Mouse (Mus musculus): ENCODE measurements around the gene Lin52. TPM values are rescaled to one million over a fixed set of nuclear protein-coding genes. Genes with fewer than 3 reads are reported as not detected.

Gene Lin52
- total and polyA plus RNA-seq, 2 experiments from 2014 or later = 22.8 to 67.8 TPM

- 41% methylated on average over 8 of the region's 8 CpGs for WGBS
- H3K27ac ChIP-seq (ENCODE audit: low read depth, low read length) = no peak overlapping the region
- H3K9ac ChIP-seq (replicated peaks; ENCODE audit: low read length, poor library complexity, severe bottlenecking) = no peak overlapping the region
- H3K4me3 ChIP-seq (ENCODE audit: low read depth, low read length) = no peak overlapping the region
- no peak for TF ChIP-seq CTCF (IDR thresholded peaks at IDR 0.05)
- H3K4me1 ChIP-seq (ENCODE audit: insufficient read depth, low read length) = no peaks in the 10 kb centered on the region
- no peak overlapping the region for H3K4me2 ChIP-seq (ENCODE audit: low read depth, low read length, poor library complexity, severe bottlenecking)
- H3K9me3 ChIP-seq (ENCODE audit: low read length) = no peaks in the 10 kb centered on the region
- DNase-seq (ENCODE audit: low spot score) (no peak), ATAC-seq (ENCODE audit: low FRiP score) (no peak)
- no peaks in the 10 kb centered on the region for H3K36me3 ChIP-seq (ENCODE audit: insufficient read depth, low read length)
- no peaks in the 10 kb centered on the region for H3K27me3 ChIP-seq (ENCODE audit: insufficient read depth, low read length)
Observed at GRCm38 (mm10) chr12:84548251-84548650, 97.0 kb downstream of the Lin52 start.

DNA sequence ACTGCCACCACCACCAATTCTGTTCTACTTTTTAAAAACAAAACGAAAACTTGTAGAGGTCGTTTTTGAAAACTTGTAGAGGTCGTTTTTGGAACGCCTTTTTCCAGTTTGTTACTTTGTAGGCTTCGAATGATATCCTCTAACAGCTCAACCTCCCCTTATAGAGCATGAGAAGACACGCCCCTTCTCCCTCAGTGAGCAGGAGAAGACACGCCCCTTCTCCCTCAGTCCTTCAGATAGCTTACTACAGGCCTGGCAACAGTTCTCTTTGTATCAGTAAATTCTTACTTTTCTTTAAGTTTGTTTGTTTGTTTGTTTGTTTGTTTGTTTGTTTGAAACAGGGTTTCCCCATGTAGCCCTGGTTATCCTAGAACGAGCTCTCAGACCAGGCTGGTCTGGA lies 104.0 kb downstream of the Lin52 start:
- Histone ChIP-seq H3K4me3 (ENCODE audit: low read depth, low read length) (no peak overlapping the region), H3K36me3 (ENCODE audit: insufficient read depth, low read length) (no peaks in the 10 kb centered on the region), H3K27me3 (ENCODE audit: insufficient read depth, low read length) (no peaks in the 10 kb centered on the region), H3K9ac (replicated peaks; ENCODE audit: low read length, poor library complexity, severe bottlenecking) (no peak overlapping the region), H3K4me1 (ENCODE audit: insufficient read depth, low read length) (no peaks in the 10 kb centered on the region), H3K27ac (ENCODE audit: low read depth, low read length) (no peak overlapping the region), H3K9me3 (ENCODE audit: low read length) (no peaks in the 10 kb centered on the region), H3K4me2 (ENCODE audit: low read depth, low read length, poor library complexity, severe bottlenecking) (no peak overlapping the region)
- no peak for TF ChIP-seq CTCF (IDR thresholded peaks at IDR 0.05)
- 69% methylated on average over 8 of the region's 8 CpGs for WGBS
- ATAC-seq (ENCODE audit: low FRiP score) = no peak
- DNase-seq (ENCODE audit: low spot score) = no peak

GRCm38 (mm10) chr12:84562558-84562957 lies 111.3 kb downstream of the Lin52 start:
- H3K4me2 ChIP-seq (ENCODE audit: low read depth, low read length, poor library complexity, severe bottlenecking) = no peak overlapping the region
- 52% methylated on average over 4 of the region's 4 CpGs for WGBS

GRCm38 (mm10) chr12:84567576-84567975 lies 116.4 kb downstream of the Lin52 start:
- Histone ChIP-seq H3K27me3 (ENCODE audit: insufficient read depth, low read length) (peaks cover 32% of the 10 kb centered on the region), H3K4me2 (ENCODE audit: low read depth, low read length, poor library complexity, severe bottlenecking) (no peak overlapping the region), H3K9me3 (ENCODE audit: low read length) (no peaks in the 10 kb centered on the region), H3K4me1 (ENCODE audit: insufficient read depth, low read length) (no peaks in the 10 kb centered on the region), H3K9ac (replicated peaks; ENCODE audit: low read length, poor library complexity, severe bottlenecking) (no peak overlapping the region), H3K4me3 (ENCODE audit: low read depth, low read length) (no peak overlapping the region), H3K36me3 (ENCODE audit: insufficient read depth, low read length) (no peaks in the 10 kb centered on the region), H3K27ac (ENCODE audit: low read depth, low read length) (no peak overlapping the region)
- WGBS = 86% methylated on average over 6 of the region's 6 CpGs
- no peak for TF ChIP-seq CTCF (IDR thresholded peaks at IDR 0.05)
- DNase-seq (ENCODE audit: low spot score) (no peak), ATAC-seq (ENCODE audit: low FRiP score) (no peak)

More at GRCm38 (mm10) chr12:84562558-84562957, 111.3 kb downstream of the Lin52 start:
- Histone ChIP-seq H3K36me3 (ENCODE audit: insufficient read depth, low read length) (no peaks in the 10 kb centered on the region), H3K9ac (replicated peaks; ENCODE audit: low read length, poor library complexity, severe bottlenecking) (no peak overlapping the region), H3K4me1 (ENCODE audit: insufficient read depth, low read length) (no peaks in the 10 kb centered on the region), H3K4me3 (ENCODE audit: low read depth, low read length) (no peak overlapping the region), H3K27ac (ENCODE audit: low read depth, low read length) (no peak overlapping the region), H3K27me3 (ENCODE audit: insufficient read depth, low read length) (peaks cover 4% of the 10 kb centered on the region), H3K9me3 (ENCODE audit: low read length) (no peaks in the 10 kb centered on the region)
- no peak for DNase-seq (ENCODE audit: low spot score)
- no peak for ATAC-seq (ENCODE audit: low FRiP score)
- TF ChIP-seq CTCF (IDR thresholded peaks at IDR 0.05) = peak; percentile 44

DNA sequence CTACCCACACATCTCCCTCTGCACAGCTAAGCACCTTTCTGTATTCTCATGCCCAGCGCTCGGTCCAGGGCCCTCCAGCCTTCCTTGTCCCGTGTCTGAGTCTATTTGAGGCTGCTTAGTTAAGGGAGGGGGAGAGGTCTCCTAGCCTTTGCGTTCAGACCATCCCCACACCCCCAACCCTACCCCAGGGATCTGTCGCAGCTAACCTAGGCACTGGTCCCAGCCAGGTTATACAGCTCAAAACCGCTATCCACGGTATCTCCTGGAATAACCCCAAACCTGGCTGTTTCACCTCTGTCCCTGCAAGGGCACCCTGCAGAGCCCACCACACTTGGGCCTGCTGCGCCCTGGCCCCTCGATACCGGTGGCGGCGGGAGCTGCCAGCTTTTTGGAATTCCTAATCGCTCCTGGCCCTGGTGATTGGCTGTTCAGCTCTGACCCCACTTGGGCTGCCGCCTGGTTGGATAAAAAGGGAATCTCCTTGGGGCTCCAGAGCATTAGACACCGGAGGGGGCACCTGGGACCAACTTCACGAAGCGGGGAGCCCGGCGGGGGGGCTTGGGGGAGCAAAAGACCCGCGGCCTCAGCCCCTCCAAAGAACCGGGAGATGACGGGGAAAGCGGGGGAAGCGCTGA lies 118.2 kb downstream of the Lin52 start, which contains the start of gene Vsx2:
Gene Vsx2, plus strand, starts transcription at position 427 of the 635 bp plus-strand sequence.
- Histone ChIP-seq H3K9ac (replicated peaks; ENCODE audit: low read length, poor library complexity, severe bottlenecking) (no peak within 1 kb of the TSS), H3K9me3 (ENCODE audit: low read length) (no peaks in the 10 kb centered on the region), H3K4me2 (ENCODE audit: low read depth, low read length, poor library complexity, severe bottlenecking) (no peak within 1 kb of the TSS; the same call in 1 of the 2 replicates), H3K27ac (ENCODE audit: low read depth, low read length) (no peak within 1 kb of the TSS), H3K36me3 (ENCODE audit: insufficient read depth, low read length) (no peaks in the 10 kb centered on the region), H3K4me3 (ENCODE audit: low read depth, low read length) (0 out of 2 replicates have a peak within 1 kb of the TSS, but pooled peaks have one; percentile 1), H3K4me1 (ENCODE audit: insufficient read depth, low read length) (no peaks in the 10 kb centered on the region), H3K27me3 (ENCODE audit: insufficient read depth, low read length) (peaks cover 45% of the 10 kb centered on the region)
- WGBS = 1% methylated on average over 24 of the region's 25 CpGs
- no peak for ATAC-seq (ENCODE audit: low FRiP score)
- TF ChIP-seq CTCF (IDR thresholded peaks at IDR 0.05) = no peak
- no peak for DNase-seq (ENCODE audit: low spot score)

DNA sequence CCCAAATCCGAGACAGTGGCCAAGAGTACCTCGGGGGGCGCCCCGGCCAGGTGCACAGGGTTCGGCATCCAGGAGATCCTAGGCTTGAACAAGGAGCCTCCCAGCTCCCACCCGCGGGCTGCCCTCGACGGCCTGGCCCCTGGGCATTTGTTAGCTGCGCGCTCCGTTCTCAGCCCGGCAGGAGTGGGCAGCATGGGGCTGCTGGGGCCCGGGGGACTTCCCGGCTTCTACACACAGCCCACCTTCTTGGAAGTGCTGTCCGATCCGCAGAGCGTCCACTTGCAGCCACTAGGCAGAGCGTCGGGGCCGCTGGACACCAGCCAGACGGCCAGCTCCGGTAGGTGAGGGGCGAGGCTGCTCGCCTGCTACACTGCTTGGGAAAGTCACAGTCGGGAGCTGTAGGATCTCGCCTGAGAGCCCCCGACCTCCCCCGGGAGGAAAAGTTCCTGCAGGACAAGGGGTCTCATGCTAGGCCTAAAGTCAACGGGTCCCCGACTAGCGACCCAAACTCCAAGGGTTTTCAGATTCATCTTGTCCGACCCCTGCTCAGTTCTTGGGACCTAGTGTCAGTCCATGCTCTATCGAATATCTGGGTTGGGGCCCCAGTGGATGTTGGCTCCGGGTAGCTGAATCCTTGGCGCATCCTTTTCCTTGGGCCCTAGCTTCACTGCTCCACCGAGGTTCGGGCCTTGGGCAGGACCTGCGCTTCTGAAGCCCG lies 118.9 kb downstream of the Lin52 start:
- no peak overlapping the region for H3K27ac ChIP-seq (ENCODE audit: low read depth, low read length)
- no peaks in the 10 kb centered on the region for H3K4me1 ChIP-seq (ENCODE audit: insufficient read depth, low read length)
- no peaks in the 10 kb centered on the region for H3K36me3 ChIP-seq (ENCODE audit: insufficient read depth, low read length)
- H3K4me2 ChIP-seq (ENCODE audit: low read depth, low read length, poor library complexity, severe bottlenecking) = no peak overlapping the region; the same call in 1 of the 2 replicates
- TF ChIP-seq CTCF (IDR thresholded peaks at IDR 0.05) = no peak
- ATAC-seq (ENCODE audit: low FRiP score) (no peak), DNase-seq (ENCODE audit: low spot score) (no peak)
- under 1% methylated on average over 38 of the region's 40 CpGs for WGBS
- no peaks in the 10 kb centered on the region for H3K9me3 ChIP-seq (ENCODE audit: low read length)
- 0 out of 2 replicates have a peak overlapping the region, but pooled peaks have one; percentile 1 for H3K4me3 ChIP-seq (ENCODE audit: low read depth, low read length)
- H3K27me3 ChIP-seq (ENCODE audit: insufficient read depth, low read length) = peaks cover 45% of the 10 kb centered on the region
- H3K9ac ChIP-seq (replicated peaks; ENCODE audit: low read length, poor library complexity, severe bottlenecking) = no peak overlapping the region

Measured in midbrain, postnatal 0 days (tissue).